Mouse (Mus musculus) Patski (cell line): ENCODE data around the gene Cs. TPM values are rescaled to one million over a fixed set of nuclear protein-coding genes. Genes with fewer than 3 reads are reported as not detected.

Source experiments
- ATAC-seq: fragments of 100-300 bp; one replicate; pipeline ENCODE4 v1.8.0; 2021
- CTCF ChIA-PET: fragments of 350-600 bp; sonication (Branson Sonifier 250); formaldehyde crosslinking; loops from one replicate; lab custom pipeline; 2022; ENCODE audit warnings: inconsistent platforms; lab: Charles Lee
- POLR2A ChIA-PET: fragments of 350-600 bp; sonication (Branson Sonifier 250); formaldehyde crosslinking; loops from one replicate; lab custom pipeline; 2022; ENCODE audit warnings: antibody characterized with exemption, inconsistent platforms; lab: Charles Lee
- DNase-seq: peaks from one replicate; pipeline ENCODE4 v3.0.0-alpha.2; 2011; ENCODE audit warnings: low read depth, low spot score
- H3K27me3 ChIP-seq: fragments of 371-371 bp; one replicate; pipeline ENCODE4 v1.5.1; 2021
- CTCF ChIP-seq: fragments of 100-300 bp; IDR thresholded peaks from one replicate; pipeline ENCODE4 v1.5.1; 2021
- in situ Hi-C: fragments of 300-500 bp; cut with MboI; formaldehyde crosslinking; loops from 3 replicates; pipeline ENCODE4 v1.11.1; 2018; ENCODE audit warnings: low pct_unique_long_range_greater_than_20kb, mixed read lengths
- polyA plus RNA-seq: library from polyadenylated mRNA; unstranded; gene quantifications from one replicate; pipeline ENCODE4 v1.2.3, GENCODE M21; 2021

Cs gene
- polyA plus RNA-seq, 1 experiment from 2014 or later = 279 TPM

GRCm38 (mm10) chr10:128377940-128378448 lies 40.5 kb downstream of the Cs start:
- no peak for DNase-seq
- no peak for TF ChIP-seq CTCF
- ATAC-seq = no peak
- in situ Hi-C loops = no loop called here
- ChIA-PET CTCF (interaction anchor here (1.1 to 1.8 kb wide), 3 partner anchors 9 to 73 kb away, joined by 4 read pairs; partner anchors contain the start of gene Coq10a), POLR2A (interaction anchor here (0.7 to 4.2 kb wide), 6 partner anchors 9 to 110 kb away, joined by 3 to 17 read pairs (median 4); partner anchors contain the start of gene Coq10a)
- no peaks in the 10 kb centered on the region for H3K27me3 ChIP-seq

- DNase-seq = no peak
- in situ Hi-C loops = no loop called here
- H3K27me3 ChIP-seq = no peaks in the 10 kb centered on the region
- POLR2A ChIA-PET = interaction anchor here (1.2 to 4.2 kb wide), 3 partner anchors 8 to 145 kb away, joined by 4 to 17 read pairs (median 7); partner anchors contain the start of gene Coq10a
- ATAC-seq = no peak
- CTCF ChIA-PET = interaction anchor here (1.1 to 1.8 kb wide), 4 partner anchors 9 to 72 kb away, joined by 3 to 4 read pairs (median 4); partner anchors contain the start of gene Coq10a
- no peak for TF ChIP-seq CTCF
Observed at GRCm38 (mm10) chr10:128378462-128378861, 40.9 kb downstream of the Cs start.

DNA sequence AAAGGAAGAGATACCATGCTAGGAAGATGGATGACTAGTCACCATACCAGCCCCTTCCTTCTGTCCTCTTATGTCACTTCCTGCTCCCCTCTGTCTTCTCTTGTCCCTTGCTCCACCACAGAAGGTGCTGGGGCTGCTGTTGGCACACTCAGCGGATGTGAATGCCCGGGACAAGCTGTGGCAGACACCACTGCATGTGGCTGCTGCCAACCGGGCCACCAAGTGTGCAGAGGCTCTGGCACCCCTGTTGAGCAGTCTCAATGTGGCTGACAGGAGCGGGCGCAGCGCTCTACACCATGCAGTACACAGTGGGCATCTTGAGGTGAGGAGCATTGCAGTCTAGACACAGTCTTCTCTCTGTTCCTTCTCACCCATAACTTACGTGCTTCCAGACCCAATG lies 41.7 kb downstream of the Cs start:
- in situ Hi-C loops = no loop called here
- ChIA-PET POLR2A (interaction anchor here (0.7 to 4.2 kb wide), 3 partner anchors 11 to 454 kb away, joined by 3 to 17 read pairs (median 4); partner anchors contain the start of gene Coq10a), CTCF (interaction anchor here (1.2 to 1.7 kb wide), 2 partner anchors 10 to 43 kb away, joined by 3 to 4 read pairs; partner anchors contain the start of gene Coq10a)
- ATAC-seq (no peak), DNase-seq (no peak)
- no peak for TF ChIP-seq CTCF
- H3K27me3 ChIP-seq = no peaks in the 10 kb centered on the region

GRCm38 (mm10) chr10:128380565-128380964 lies 43.0 kb downstream of the Cs start:
- in situ Hi-C loops = no loop called here
- TF ChIP-seq CTCF = no peak
- CTCF ChIA-PET = no interaction called here
- no peaks in the 10 kb centered on the region for H3K27me3 ChIP-seq
- POLR2A ChIA-PET = no interaction called here
- ATAC-seq = no peak
- DNase-seq = no peak

- in situ Hi-C loops = no loop called here
- ChIA-PET POLR2A (interaction anchor here (1.2 to 1.4 kb wide), 2 partner anchors 14 to 96 kb away, joined by 3 read pairs; partner anchors contain the start of gene Coq10a), CTCF (no interaction called here)
- ATAC-seq (no peak), DNase-seq (no peak)
- TF ChIP-seq CTCF = no peak
- no peaks in the 10 kb centered on the region for H3K27me3 ChIP-seq
Observed at GRCm38 (mm10) chr10:128382482-128382881, 44.9 kb downstream of the Cs start.

- ChIA-PET CTCF (no interaction called here), POLR2A (interaction anchor here (1.5 kb wide), 1 partner anchor 9 kb away, joined by 7 read pairs; the partner anchor contains the start of gene Ankrd52)
- no peak for DNase-seq
- TF ChIP-seq CTCF = no peak
- H3K27me3 ChIP-seq = no peaks in the 10 kb centered on the region
- in situ Hi-C loops = no loop called here
- ATAC-seq = no peak
Observed at GRCm38 (mm10) chr10:128385902-128386301, 48.4 kb downstream of the Cs start.

DNA sequence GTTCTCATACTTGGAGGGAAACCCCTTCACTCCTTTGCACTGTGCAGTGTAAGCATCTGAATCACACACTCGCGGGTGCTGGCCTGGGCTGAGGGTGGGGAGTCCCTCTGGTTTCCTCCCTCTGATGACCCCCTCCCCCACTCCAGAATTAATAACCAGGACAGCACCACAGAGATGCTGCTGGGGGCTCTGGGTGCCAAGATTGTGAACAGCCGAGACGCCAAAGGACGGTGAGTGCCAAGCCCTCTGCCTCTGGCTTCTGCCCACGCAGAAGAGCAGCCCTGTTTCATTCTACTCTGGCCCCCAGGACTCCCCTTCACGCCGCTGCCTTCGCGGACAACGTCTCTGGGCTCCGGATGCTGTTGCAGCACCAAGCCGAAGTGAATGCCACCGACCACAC lies 51.4 kb downstream of the Cs start:
- DNase-seq (no peak), ATAC-seq (no peak)
- TF ChIP-seq CTCF = no peak
- H3K27me3 ChIP-seq = no peaks in the 10 kb centered on the region
- in situ Hi-C loops = no loop called here
- ChIA-PET CTCF (no interaction called here), POLR2A (no interaction called here)

DNA sequence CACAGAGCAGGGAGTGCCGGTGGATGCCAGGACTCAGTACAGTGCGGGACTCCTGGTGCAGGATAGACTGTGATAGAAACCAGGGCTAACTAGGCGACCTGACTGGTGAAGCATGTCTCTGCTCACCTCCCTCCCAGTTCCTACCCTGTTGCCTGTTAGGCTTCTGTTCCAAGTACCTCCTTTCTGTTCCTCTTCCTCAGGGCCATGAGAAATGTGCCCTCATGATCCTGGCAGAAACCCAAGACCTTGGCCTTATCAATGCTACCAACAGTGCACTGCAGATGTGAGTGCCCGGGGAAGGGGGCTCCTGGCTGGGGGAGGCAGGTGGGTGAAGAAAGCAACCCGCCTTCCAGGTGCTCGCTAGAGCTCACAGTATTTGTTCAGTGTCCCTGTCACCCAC lies 52.0 kb downstream of the Cs start:
- ATAC-seq (no peak), DNase-seq (no peak)
- ChIA-PET CTCF (no interaction called here), POLR2A (no interaction called here)
- TF ChIP-seq CTCF = no peak
- in situ Hi-C loops = no loop called here
- H3K27me3 ChIP-seq = no peaks in the 10 kb centered on the region

DNA sequence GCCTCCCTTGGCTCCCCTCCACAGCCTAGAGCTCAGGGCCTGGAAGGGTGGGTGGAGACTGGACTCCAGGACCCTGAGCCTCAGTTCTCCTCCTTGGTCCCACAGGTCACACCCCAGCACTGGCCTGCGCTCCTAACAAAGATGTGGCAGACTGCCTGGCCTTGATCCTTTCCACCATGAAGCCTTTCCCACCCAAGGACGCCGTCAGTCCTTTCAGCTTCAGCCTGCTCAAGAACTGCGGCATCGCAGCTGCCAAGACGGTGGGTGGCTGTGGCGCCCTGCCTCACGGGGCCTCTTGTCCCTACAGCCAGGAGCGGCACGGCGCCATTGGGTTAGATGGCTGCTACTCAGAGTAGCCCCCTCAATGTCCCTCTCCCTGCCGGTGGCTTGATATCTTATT lies 52.8 kb downstream of the Cs start:
- no peak for TF ChIP-seq CTCF
- ChIA-PET CTCF (no interaction called here), POLR2A (interaction anchor here (0.6 kb wide), 1 partner anchor 175 kb away, joined by 6 read pairs; no protein-coding TSS in a partner anchor)
- no peak for ATAC-seq
- no peak for DNase-seq
- in situ Hi-C loops = no loop called here
- H3K27me3 ChIP-seq = no peaks in the 10 kb centered on the region

DNA sequence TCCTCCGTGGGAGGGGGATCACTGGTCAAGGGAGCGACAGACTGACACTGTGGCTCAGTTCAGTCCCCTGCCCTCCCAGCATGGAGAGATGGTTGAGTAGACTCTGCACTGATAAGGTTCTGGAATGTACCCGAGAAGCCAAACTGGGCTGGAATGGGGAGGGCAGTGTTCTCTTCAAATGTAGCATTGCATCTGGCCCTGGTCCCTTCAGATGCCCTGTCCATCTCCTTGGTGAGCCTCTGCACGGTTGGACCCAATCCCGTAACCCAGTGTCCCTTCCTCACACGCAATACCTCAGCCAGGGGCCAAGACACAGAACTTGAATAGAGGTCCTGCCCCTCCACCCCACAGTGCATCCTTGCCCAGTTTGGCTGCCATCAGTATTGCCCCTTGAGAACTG lies 54.3 kb downstream of the Cs start:
- POLR2A ChIA-PET = no interaction called here

DNA sequence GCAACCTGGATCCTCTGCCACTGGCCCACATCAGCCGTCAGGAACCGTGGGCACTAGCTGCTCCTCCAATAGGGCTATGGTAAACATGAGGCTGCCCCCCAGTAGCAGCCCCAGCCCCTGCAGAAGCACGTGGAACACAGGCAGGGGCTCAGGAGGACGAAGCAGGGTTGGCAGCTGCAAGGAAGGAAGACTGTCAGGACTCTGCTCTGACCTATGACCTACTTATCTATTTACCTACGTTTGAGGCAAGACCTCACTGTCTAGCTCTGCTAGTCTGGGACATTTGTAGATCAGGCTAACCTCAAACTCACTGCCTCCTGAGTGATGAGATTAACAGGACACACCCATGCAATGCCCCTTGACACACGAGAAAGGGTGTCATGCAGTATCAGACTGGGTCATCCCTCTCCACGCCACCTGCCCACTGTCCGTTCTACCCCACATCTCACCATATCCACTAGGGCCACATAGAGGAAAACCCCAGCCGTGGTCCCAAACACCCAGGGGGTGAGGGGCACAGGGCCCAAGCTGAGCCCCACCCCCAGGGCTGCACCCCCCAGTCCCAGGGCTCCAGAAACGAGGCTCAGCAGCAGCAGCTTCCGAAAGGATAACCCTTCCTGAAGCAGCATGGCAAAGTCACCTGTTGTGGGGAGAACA lies 58.6 kb downstream of the Cs start:
- H3K27me3 ChIP-seq = no peaks in the 10 kb centered on the region
- ChIA-PET CTCF (no interaction called here), POLR2A (interaction anchor here (0.8 kb wide), 2 partner anchors 11 to 53 kb away, joined by 3 to 8 read pairs; no protein-coding TSS in a partner anchor)
- ATAC-seq (no peak), DNase-seq (no peak)
- TF ChIP-seq CTCF = no peak
- in situ Hi-C loops = no loop called here

More for the DNA sequence above, 54.3 kb downstream of the Cs start:
- CTCF ChIA-PET = no interaction called here
- H3K27me3 ChIP-seq = no peaks in the 10 kb centered on the region
- TF ChIP-seq CTCF = no peak
- ATAC-seq = no peak
- no peak for DNase-seq
- in situ Hi-C loops = no loop called here
